Mouse (Mus musculus): ENCODE data around the gene 1700016D06Rik.

DNA sequence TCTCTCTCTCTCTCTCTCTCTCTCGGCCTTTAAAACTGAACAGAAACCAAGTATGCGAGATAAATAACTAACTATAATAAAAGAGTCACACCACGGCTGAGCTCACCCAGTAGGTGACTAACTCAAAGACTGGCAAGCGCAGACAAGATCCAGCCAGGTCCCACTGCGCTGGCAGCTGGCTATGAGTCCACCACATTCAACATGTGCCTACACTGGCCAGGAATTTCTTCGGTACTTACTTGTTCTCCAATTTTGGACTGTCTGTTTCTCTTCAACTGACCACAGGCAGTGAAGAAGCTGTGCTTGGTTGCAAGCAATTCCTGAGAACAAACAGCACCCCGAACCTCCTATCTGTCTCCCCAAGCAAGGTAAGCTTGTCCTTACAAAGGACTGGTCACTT is 67.4 kb downstream of the 1700016D06Rik start:
- TF ChIP-seq POLR2A (IDR thresholded peaks at IDR 0.05; ENCODE audit: control insufficient read depth, low read depth, low read length) (no peak), CTCF (IDR thresholded peaks at IDR 0.05; ENCODE audit: control insufficient read depth, insufficient read depth, insufficient replicate concordance, low read depth, low read length) (no peak)
